Mouse (Mus musculus): ENCODE measurements around the gene Atf6. TPM values are rescaled to one million over a fixed set of nuclear protein-coding genes. Genes with fewer than 3 reads are reported as not detected.

Gene Atf6
- polyA plus RNA-seq (2015; fragmentation: Nextera tagmentation; extraction: Ambion mirVana), result 7.8 and 8.2 TPM in 2 replicates

DNA sequence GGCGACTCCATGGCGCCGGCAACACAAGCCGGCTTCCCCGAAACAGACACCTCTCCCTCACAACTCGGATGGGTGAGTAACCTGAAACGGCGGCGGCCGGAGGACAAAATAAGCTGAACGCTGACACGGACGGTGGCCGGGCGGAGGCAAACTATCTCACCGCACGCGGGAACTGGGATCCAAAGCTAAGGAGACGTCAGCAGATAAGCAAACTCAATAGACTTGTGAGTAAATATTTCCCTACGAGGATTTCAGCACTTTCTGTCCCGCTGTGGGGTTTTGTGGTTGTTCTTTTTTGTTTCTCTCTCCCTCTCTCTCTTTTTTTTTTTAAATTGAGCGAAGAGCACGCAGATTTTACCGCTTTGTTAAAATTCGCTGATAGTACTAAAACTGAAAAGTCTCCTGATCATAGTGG lies at the start of gene Atf6:
Atf6 (minus strand) TSS at position 81 of the 415 bp plus-strand sequence.
- H3K36me3 ChIP-seq, result peaks cover 13% of the 10 kb centered on the region
- ATAC-seq (ENCODE audit: low FRiP score, low read depth), result peak; percentile 81
- peak within 1 kb of the TSS; percentile 75; the same call in 1 of the 2 replicates for H3K27ac ChIP-seq
- no peaks in the 10 kb centered on the region for H3K27me3 ChIP-seq
- peaks cover 9% of the 10 kb centered on the region for H3K4me1 ChIP-seq
- H3K4me2 ChIP-seq (replicated peaks), result peak within 1 kb of the TSS; percentile 86
- H3K9me3 ChIP-seq, result no peaks in the 10 kb centered on the region
- peak within 1 kb of the TSS; percentile 82 for H3K9ac ChIP-seq
- peak within 1 kb of the TSS; percentile 84 for H3K4me3 ChIP-seq
- under 1% methylated on average over 25 of the region's 25 CpGs for WGBS

DNA sequence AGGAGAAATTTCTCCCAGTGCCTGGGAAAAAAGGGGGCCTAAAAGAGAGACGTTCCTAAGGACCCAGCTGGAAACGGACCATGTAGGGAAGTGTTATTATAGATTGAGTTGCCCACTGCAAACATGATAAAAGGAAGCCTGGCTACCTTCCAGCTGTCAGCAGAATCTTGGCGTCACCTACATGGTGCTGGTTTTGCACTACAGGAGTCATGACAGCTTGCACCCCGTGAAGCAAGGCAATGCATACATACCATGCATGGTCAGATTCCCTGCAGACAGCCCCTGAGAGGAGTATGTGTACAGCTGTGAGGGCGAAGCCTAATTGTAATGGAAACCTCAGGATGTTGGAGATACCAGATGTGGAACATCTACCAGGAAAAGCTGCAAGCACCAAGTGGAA lies 48.1 kb upstream of the Atf6 start:
- Histone ChIP-seq H3K4me2 (replicated peaks) (no peak overlapping the region), H3K27me3 (peaks cover 11% of the 10 kb centered on the region; the same call in 1 of the 2 replicates), H3K4me1 (no peaks in the 10 kb centered on the region), H3K9me3 (no peaks in the 10 kb centered on the region; the same call in 1 of the 2 replicates), H3K27ac (no peak overlapping the region), H3K36me3 (no peaks in the 10 kb centered on the region), H3K9ac (0 out of 2 replicates have a peak overlapping the region, but pooled peaks have one; percentile 8), H3K4me3 (no peak overlapping the region)
- no peak for ATAC-seq (ENCODE audit: low FRiP score, low read depth)
- 70% methylated on average over 5 of the region's 5 CpGs for WGBS

DNA sequence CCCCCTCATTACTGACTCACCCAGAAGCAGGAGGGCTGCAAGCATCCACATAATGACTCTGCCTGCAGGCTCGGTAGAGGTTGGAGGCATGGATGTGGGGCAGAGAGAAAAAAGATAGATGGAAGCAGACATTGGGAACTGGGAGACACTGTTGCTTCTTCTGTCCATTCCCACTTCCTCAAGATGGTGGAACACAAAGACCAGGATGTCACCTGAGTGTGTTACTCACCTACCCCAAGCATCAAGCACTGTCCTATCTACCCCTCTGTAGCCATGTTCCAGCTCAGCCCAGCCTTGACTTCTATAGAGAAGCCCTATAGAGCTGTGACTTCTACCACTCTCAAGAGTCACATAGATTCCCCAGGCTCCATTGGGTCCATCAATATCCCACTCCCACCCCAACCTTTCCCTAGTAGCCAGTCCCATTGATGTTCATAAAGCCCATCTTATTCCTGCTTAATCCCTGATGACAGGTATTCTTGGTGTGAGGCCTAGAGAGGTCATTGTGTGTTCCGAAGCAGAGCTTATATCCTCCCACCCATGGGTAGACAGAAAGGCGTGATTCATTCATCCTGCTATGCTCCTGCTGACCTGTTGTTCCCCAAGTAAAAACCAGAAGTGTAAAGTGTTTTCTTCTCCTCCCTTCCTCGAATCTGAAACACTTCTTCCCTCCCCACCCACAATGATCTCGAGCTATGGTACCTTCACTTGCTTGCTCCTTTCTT lies 45.5 kb upstream of the Atf6 start, which contains the start of gene Fcrlb:
Fcrlb (minus strand) TSS at position 51 of the 725 bp plus-strand sequence.
- Histone ChIP-seq H3K9ac (no peak within 1 kb of the TSS), H3K9me3 (no peaks in the 10 kb centered on the region), H3K4me1 (peaks cover 7% of the 10 kb centered on the region), H3K36me3 (no peaks in the 10 kb centered on the region), H3K4me3 (no peak within 1 kb of the TSS), H3K27ac (no peak within 1 kb of the TSS), H3K27me3 (peaks cover 37% of the 10 kb centered on the region), H3K4me2 (replicated peaks) (no peak within 1 kb of the TSS)
- WGBS, result 76% methylated on average over 5 of the region's 5 CpGs
- ATAC-seq (ENCODE audit: low FRiP score, low read depth), result no peak

DNA sequence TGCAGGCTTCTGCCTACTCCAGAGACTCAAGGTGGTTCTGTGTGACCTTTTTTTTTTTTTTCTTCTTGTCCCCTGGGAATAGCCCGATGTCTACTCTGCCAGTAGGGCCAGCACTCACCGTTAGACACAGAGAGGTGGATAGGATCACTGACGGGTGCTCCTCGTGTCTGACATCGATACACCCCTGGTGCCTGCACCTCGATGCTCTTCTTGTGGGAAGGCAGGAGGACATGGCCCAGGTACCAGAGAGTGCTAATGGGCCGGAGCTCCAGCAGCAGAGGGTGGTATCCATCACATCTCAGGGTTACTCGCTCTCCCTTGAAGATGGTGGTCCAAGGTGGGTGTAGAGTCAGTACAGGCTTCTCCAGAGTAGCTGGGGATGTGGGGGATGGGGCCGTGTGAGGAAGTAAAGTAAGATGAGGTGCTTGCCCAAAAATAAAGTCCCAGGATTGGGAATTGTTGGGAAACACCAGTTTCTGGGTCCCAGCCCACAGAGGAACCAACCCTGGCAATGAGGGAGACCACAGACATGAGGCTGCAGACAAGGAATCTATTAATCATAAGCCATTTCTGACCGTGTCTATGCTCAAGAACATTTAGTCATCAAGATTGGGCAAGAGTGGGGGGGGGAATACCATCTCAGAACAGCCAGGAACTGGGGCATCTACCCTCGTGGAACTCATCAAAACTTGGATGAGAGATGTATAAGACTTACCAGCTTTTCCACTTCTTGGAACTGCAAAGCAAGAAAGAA lies 44.5 kb upstream of the Atf6 start:
- Histone ChIP-seq H3K36me3 (no peaks in the 10 kb centered on the region), H3K4me3 (no peak overlapping the region), H3K9me3 (no peaks in the 10 kb centered on the region), H3K4me2 (replicated peaks) (no peak overlapping the region), H3K4me1 (peaks cover 14% of the 10 kb centered on the region), H3K9ac (no peak overlapping the region), H3K27ac (no peak overlapping the region), H3K27me3 (peaks cover 46% of the 10 kb centered on the region)
- WGBS, result 85% methylated on average over 11 of the region's 11 CpGs
- no peak for ATAC-seq (ENCODE audit: low FRiP score, low read depth)

DNA sequence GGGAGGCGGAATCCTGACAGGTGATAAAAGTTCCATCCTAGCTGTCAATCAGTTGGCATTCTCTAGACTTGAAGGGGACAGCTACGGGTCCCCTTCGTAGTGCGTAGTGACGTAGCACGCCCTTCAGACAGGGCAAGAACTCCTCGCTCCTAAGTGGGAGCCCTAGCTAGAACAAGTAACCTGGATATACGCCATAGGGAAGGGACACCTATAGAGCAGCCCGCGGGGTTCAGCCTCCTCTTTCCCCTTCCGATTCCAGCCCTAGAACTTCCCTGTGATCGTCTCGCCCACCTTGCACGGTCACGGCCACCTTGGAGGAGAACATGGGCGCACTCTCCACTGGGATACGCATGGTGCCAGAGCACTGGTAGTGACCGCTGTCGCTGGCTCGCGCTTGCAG lies 40.8 kb upstream of the Atf6 start:
- H3K36me3 ChIP-seq, result no peaks in the 10 kb centered on the region
- 0 out of 2 replicates have a peak, but pooled peaks have one; percentile 13 for ATAC-seq (ENCODE audit: low FRiP score, low read depth)
- H3K4me2 ChIP-seq (replicated peaks), result peak overlapping the region; percentile 97
- H3K27ac ChIP-seq, result no peak overlapping the region
- H3K27me3 ChIP-seq, result peaks cover 71% of the 10 kb centered on the region
- H3K9ac ChIP-seq, result peak overlapping the region; percentile 62
- H3K4me1 ChIP-seq, result peaks cover 14% of the 10 kb centered on the region
- peak overlapping the region; percentile 48 for H3K4me3 ChIP-seq
- 6% methylated on average over 21 of the region's 21 CpGs for WGBS
- no peaks in the 10 kb centered on the region for H3K9me3 ChIP-seq

DNA sequence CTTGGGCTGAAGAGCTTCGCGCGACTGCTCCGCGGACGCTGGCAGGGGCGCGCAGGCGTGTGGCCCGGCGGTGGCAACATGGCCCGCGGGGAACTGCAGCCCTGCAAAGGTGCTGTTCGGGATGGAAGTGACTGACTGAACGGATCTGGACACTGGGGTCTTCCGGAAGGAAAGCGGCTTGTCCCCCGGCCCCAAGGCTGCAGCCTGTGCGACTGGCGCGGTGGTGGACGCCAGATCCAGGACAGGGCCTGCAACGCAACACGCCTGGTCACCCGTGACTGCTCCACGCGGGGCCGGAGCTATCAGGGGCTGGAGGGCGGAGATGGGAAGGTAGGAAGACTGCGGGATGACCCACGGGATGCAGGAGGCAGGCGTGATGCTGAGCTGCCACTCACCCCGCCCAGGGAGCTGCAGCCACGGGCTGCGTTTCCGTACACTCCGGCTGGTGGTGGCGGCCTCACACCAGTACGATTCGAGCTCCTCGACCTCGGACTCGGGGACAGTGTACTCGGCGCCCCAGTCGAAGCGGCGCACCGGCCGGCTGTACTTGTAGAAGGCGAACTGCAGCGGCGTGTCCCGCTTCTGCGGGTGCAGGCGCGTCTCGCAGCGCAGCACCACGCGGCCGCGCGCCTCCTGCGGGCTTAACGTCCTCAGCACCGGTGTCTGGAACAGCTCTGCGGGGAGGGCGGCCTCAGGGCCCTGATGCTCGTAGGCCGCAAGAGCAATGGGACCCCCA lies 40.1 kb upstream of the Atf6 start:
- Histone ChIP-seq H3K9ac (peak overlapping the region; percentile 62), H3K4me2 (replicated peaks) (peak overlapping the region; percentile 97), H3K36me3 (no peaks in the 10 kb centered on the region), H3K9me3 (no peaks in the 10 kb centered on the region), H3K27ac (no peak overlapping the region), H3K4me3 (peak overlapping the region; percentile 48), H3K27me3 (peaks cover 71% of the 10 kb centered on the region), H3K4me1 (peaks cover 14% of the 10 kb centered on the region)
- peak; percentile 76 for ATAC-seq (ENCODE audit: low FRiP score, low read depth)
- WGBS, result under 1% methylated on average over 69 of the region's 71 CpGs

DNA sequence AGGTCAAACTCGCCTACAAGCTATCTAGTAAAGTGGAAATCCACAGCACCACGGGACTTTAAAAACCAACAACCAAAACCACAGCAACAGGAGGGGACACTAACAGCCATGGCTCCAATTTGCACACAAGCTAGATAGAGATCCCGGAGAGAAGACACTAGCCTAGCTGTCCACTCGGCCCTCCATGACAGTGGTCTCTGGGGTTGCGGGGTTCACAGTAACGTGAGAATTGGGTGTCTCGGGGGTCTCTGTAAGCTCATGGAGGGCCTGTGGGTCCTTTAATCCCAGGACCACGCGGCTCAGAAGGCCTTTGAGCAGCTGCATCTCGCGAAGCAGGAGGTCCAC lies 39.5 kb upstream of the Atf6 start:
- Histone ChIP-seq H3K4me1 (peaks cover 14% of the 10 kb centered on the region), H3K9ac (peak overlapping the region; percentile 62; the same call in 1 of the 2 replicates), H3K4me3 (peak overlapping the region; percentile 48), H3K36me3 (no peaks in the 10 kb centered on the region), H3K9me3 (no peaks in the 10 kb centered on the region), H3K27me3 (peaks cover 74% of the 10 kb centered on the region), H3K27ac (no peak overlapping the region), H3K4me2 (replicated peaks) (peak overlapping the region; percentile 97)
- no peak for ATAC-seq (ENCODE audit: low FRiP score, low read depth)
- WGBS, result 16% methylated on average over 11 of the region's 11 CpGs

DNA sequence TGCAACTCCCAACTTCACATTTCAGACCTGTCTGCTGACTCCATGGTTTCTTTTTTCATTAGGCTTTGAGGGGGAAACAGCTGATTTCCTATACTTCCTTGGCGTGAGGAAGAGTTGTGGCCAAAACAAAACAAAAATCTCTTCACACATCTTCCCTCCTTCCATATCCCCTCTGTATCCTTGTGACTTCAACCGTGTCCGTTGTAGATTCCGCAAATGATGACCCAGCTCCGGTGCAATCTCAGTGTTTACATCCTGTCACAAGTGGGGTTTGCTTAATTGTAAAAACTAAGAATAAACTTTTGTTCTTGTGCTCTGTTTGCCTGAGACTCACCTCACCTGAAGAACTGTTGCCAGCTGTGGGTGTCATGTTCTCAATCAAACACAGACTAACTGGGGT lies 35.9 kb upstream of the Atf6 start:
- Histone ChIP-seq H3K9ac (no peak overlapping the region), H3K9me3 (no peaks in the 10 kb centered on the region), H3K4me1 (peaks cover 11% of the 10 kb centered on the region), H3K4me2 (replicated peaks) (no peak overlapping the region), H3K27ac (no peak overlapping the region), H3K27me3 (peaks cover 58% of the 10 kb centered on the region), H3K36me3 (no peaks in the 10 kb centered on the region), H3K4me3 (no peak overlapping the region)
- 72% methylated on average over 5 of the region's 5 CpGs for WGBS
- ATAC-seq (ENCODE audit: low FRiP score, low read depth), result no peak

DNA sequence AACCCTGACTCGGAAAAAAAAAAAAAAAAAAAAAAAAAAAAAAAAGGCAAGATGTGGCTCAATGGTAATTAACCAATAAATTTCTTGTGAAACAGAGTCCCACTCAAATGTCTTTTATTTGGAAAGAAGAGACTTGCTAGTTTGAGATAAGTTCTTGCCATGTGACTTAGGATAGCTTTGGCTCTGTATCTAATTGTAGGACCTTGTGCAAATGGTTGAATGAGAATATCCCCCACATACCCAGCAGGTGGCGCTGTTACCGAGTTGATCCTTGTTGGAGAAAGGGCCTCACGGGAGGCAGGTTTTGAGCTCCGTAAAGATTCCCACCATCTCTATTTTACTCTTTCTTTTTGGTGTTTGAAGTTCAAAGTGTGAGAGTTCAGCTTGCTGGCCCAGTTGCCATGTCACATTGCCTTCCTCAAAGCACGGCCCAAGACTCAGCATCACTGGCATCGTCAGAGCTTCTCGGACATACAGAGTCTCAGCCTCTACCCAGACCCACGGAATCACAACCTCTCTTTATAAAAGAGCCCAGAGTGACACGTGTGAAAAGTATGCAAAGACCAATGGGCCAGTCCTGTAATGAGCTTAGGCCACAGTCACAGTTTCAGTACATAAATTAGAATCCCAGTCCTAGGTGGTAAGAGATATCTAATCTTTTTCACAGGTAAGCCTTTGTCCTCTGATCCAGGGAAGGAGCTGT lies 34.1 kb upstream of the Atf6 start:
- Histone ChIP-seq H3K4me2 (replicated peaks) (peak overlapping the region; percentile 34; the same call in 1 of the 2 replicates), H3K27ac (no peak overlapping the region), H3K27me3 (peaks cover 44% of the 10 kb centered on the region), H3K4me3 (0 out of 2 replicates have a peak overlapping the region, but pooled peaks have one; percentile 10), H3K9ac (no peak overlapping the region), H3K4me1 (no peaks in the 10 kb centered on the region; the same call in 1 of the 2 replicates), H3K36me3 (no peaks in the 10 kb centered on the region), H3K9me3 (no peaks in the 10 kb centered on the region; the same call in 1 of the 2 replicates)
- WGBS, result 29% methylated on average over 10 of the region's 10 CpGs
- ATAC-seq (ENCODE audit: low FRiP score, low read depth), result no peak

DNA sequence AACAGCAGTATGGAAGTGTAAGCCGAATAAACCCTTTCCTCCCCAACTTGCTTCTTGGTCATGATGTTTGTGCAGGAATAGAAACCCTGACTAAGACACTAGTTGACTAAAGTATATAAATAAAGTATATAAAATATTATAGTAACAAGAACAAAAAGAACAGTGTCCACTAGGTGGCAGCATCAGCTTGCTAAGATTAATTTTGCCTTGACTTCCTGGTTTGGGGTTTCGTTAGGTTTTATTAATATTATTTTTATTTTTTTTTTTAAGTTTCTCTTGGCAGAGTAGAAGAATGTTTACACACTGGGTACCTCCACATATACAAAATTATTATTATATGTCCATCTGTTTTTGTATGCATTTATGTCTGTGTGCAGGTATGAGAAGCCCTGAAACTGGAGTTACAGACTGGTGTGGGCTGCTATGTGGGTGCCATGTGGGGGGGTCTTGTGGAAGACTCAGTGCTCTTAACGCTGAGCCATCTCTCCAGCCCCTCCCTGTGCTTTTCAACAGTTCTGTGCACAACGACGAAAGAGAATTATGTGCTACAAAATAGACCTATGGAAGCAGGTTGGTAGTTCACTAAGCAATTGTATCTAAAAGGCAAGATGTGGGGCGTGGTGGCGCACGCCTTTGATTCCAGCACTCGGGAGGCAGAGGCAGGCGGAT lies 33.4 kb upstream of the Atf6 start:
- Histone ChIP-seq H3K4me2 (replicated peaks) (0 out of 2 replicates have a peak overlapping the region, but pooled peaks have one; percentile 19), H3K27me3 (peaks cover 37% of the 10 kb centered on the region), H3K4me3 (no peak overlapping the region), H3K36me3 (no peaks in the 10 kb centered on the region), H3K4me1 (no peaks in the 10 kb centered on the region; the same call in 1 of the 2 replicates), H3K9me3 (no peaks in the 10 kb centered on the region; the same call in 1 of the 2 replicates), H3K9ac (no peak overlapping the region), H3K27ac (no peak overlapping the region)
- 31% methylated on average over 10 of the region's 10 CpGs for WGBS
- no peak for ATAC-seq (ENCODE audit: low FRiP score, low read depth)
